Mouse (Mus musculus): ENCODE measurements around the gene Tctex1d1.

DNA sequence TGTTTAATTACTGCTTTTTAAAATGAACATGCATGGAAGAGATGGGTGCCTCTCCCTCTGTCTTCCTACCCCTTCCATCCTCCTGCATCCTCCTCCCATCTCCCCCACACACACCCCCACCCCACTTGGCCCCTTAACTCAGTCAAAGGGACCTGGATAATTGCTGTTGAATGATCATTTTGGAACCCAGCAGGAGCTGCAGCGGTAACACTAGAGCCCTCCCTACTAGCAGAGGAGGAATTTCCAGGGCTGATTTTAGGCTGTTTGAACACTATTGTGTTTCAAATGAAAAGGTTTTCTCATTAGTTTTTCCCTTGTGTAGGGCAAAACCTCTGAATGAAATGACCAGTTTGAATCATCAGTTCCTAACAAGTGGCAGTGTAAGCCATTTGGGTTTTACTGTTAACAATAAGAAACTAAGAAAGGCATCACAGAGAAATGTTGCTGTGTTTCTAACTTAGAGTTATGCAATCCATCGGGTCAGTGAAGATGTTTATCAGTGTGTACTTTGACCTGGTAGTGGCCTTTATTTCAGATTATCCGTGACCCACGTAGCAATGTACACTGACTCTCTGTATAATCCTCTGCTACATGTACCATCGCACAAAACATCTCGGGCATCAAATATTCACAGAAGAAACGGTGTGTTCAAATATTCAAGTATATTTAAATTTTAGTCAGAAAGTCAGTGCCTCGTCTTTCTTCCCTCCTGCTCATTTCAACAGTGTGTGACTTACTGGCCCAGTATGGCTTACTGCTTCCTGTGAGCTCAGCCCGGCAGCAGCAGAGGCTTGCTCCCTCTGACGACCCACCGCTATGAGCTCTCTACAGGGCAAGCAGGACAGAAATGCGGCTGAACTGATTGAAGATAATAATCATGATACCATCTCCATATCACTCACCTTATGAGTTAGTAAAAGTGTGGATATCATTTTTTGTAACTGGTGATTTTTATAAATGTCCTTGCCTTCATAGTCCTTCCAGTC lies 1.8 kb upstream of the Tctex1d1 start:
- TF ChIP-seq EP300 (IDR thresholded peaks at IDR 0.05; ENCODE audit: low read depth) (no peak), CTCF (IDR thresholded peaks at IDR 0.05; ENCODE audit: low read depth) (no peak)

Data from liver, embryonic 14.5 days (tissue).